Mouse (Mus musculus) layer of hippocampus, adult 11-12 months (tissue): Measurements from ENCODE around the gene Hoxc13.

Experiments
- DNase-seq: peaks from one replicate; pipeline ENCODE4 v3.0.0; 2022; ENCODE audit warnings: low spot score

The Hoxc13 gene

GRCm38 (mm10) chr15:102965003-102965891 lies 44.3 kb downstream of the Hoxc13 start:
- no peak for DNase-seq

- peak; percentile 10 for DNase-seq
Observed at GRCm38 (mm10) chr15:102965892-102966775, 45.2 kb downstream of the Hoxc13 start.

- DNase-seq = no peak
Observed at GRCm38 (mm10) chr15:102966776-102967311, 45.9 kb downstream of the Hoxc13 start, which contains the start of gene Hoxc10. Hoxc10 (plus strand) TSS chr15:102966796.

- DNase-seq = no peak
Observed at GRCm38 (mm10) chr15:102967312-102967510, 46.3 kb downstream of the Hoxc13 start, which contains the start of gene Hoxc5. Hoxc5 (plus strand) TSS chr15:102967443.

GRCm38 (mm10) chr15:102967511-102968397 lies 46.9 kb downstream of the Hoxc13 start:
- DNase-seq = no peak

GRCm38 (mm10) chr15:102969296-102969695 lies 48.4 kb downstream of the Hoxc13 start:
- DNase-seq = no peak

GRCm38 (mm10) chr15:102970740-102971139 lies 49.8 kb downstream of the Hoxc13 start:
- DNase-seq = peak; percentile 15

- DNase-seq = no peak
Observed at GRCm38 (mm10) chr15:102972254-102972653, 51.4 kb downstream of the Hoxc13 start.

- no peak for DNase-seq
Observed at GRCm38 (mm10) chr15:102972753-102973152, 51.9 kb downstream of the Hoxc13 start.

GRCm38 (mm10) chr15:102975034-102975433 lies 54.1 kb downstream of the Hoxc13 start:
- DNase-seq = no peak

GRCm38 (mm10) chr15:102975688-102976111 lies 54.8 kb downstream of the Hoxc13 start:
- no peak for DNase-seq

- no peak for DNase-seq
Observed at GRCm38 (mm10) chr15:102976171-102976570, 55.3 kb downstream of the Hoxc13 start, which contains the start of gene Hoxc9. Hoxc9 (plus strand) TSS chr15:102976439.

GRCm38 (mm10) chr15:102976631-102977422 lies 55.9 kb downstream of the Hoxc13 start:
- DNase-seq = no peak

- no peak for DNase-seq
Observed at GRCm38 (mm10) chr15:102977423-102977974, 56.6 kb downstream of the Hoxc13 start.
